Mouse (Mus musculus): ENCODE data around the gene Olfr545.

DNA sequence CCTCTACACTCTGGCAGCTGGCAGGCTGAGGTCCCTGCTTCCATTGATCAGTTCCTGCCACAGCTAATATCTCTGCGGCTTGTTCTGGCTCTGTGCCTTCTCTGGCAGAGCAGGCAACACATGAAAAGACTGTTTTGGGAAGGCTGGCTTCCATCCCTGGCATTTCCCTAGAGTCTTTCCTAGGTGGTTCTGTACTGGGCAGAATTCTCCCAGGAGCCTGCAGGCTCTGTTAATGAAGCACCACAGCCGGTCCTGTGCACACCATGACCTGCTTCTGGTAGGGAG is 17.6 kb upstream of the Olfr545 start:
- TF ChIP-seq POLR2A (IDR thresholded peaks at IDR 0.05; ENCODE audit: low read depth, low read length), result no peak
- TF ChIP-seq CTCF (IDR thresholded peaks at IDR 0.05; ENCODE audit: extremely low read depth, insufficient read length, insufficient replicate concordance, low read depth, low read length), result no peak

Measured in small intestine, adult 2 months (tissue).